Mouse (Mus musculus) frontal cortex, adult 2 months (tissue): ENCODE data around the gene Mixl1. TPM values are rescaled to one million over a fixed set of nuclear protein-coding genes. Genes with fewer than 3 reads are reported as not detected.

ENCODE experiments used
- DNase-seq, 2 experiments: peaks; one replicate each; pipeline ENCODE4 v3.0.0; 2022; ENCODE audit warnings: low spot score in 1 of 2; ENCODE audit errors: extremely low spot score in 1 of 2
- polyA plus RNA-seq: library from polyadenylated mRNA; depleted of rRNA; stranded (reverse); fragments of >200 nt; gene quantifications from 2 replicates; pipeline ENCODE4 v1.2.3, GENCODE M21; 2012; rRNA removed

Gene Mixl1
- polyA plus RNA-seq = not detected in 2 replicates

GRCm38 (mm10) chr1:180696626-180697352, at the start of gene Mixl1:
TSS of gene Mixl1 (minus strand) at chr1:180697034.
- no peak for DNase-seq

- DNase-seq = no peak
These were observed 32.4 kb upstream of the Mixl1 start for GRCm38 (mm10) chr1:180729231-180729630.

GRCm38 (mm10) chr1:180726183-180726582, 29.3 kb upstream of the Mixl1 start:
- DNase-seq = peak in 1 of 2 experiments; percentile 8

- peak; percentile 77 to 91 for DNase-seq
These were observed 28.9 kb upstream of the Mixl1 start, which contains the start of gene Acbd3 for GRCm38 (mm10) chr1:180725704-180726179. TSS of gene Acbd3 (plus strand) at chr1:180726043.

GRCm38 (mm10) chr1:180723701-180724238, 26.9 kb upstream of the Mixl1 start:
- no peak for DNase-seq

GRCm38 (mm10) chr1:180722608-180723007, 25.8 kb upstream of the Mixl1 start:
- no peak for DNase-seq

GRCm38 (mm10) chr1:180719951-180720689, 23.3 kb upstream of the Mixl1 start:
- peak; percentile 21 to 87 for DNase-seq

- DNase-seq = no peak
These were observed 22.6 kb upstream of the Mixl1 start for GRCm38 (mm10) chr1:180719483-180719882.

GRCm38 (mm10) chr1:180718756-180719155, 21.9 kb upstream of the Mixl1 start:
- DNase-seq = no peak

GRCm38 (mm10) chr1:180708935-180709776, 12.3 kb upstream of the Mixl1 start:
- no peak for DNase-seq

GRCm38 (mm10) chr1:180707813-180708212, 11.0 kb upstream of the Mixl1 start:
- no peak for DNase-seq

- DNase-seq = no peak
These were observed 10.5 kb upstream of the Mixl1 start for GRCm38 (mm10) chr1:180707368-180707767.

- DNase-seq = no peak
These were observed 6.6 kb upstream of the Mixl1 start for GRCm38 (mm10) chr1:180703400-180703799.

GRCm38 (mm10) chr1:180698063-180698462, 1.2 kb upstream of the Mixl1 start:
- no peak for DNase-seq

- no peak for DNase-seq
These were observed 5.5 kb downstream of the Mixl1 start for GRCm38 (mm10) chr1:180691284-180691683.

Other genes starting within 250 kb of the Mixl1 start
- gene Stum, start 213.5 kb downstream of the Mixl1 start, polyA plus RNA-seq = 118 and 128 TPM in 2 replicates
- 57.3 and 63.8 TPM in 2 replicates for gene Parp1, start 128.1 kb downstream of the Mixl1 start, polyA plus RNA-seq
- gene Lin9, start 55.9 kb downstream of the Mixl1 start, polyA plus RNA-seq = 3.2 and 3.4 TPM in 2 replicates
- gene Acbd3, start 29.0 kb upstream of the Mixl1 start, polyA plus RNA-seq = 26.3 and 28.0 TPM in 2 replicates
- 502 and 559 TPM in 2 replicates for gene H3f3a, start 116.9 kb upstream of the Mixl1 start, polyA plus RNA-seq
- 19.2 and 19.6 TPM in 2 replicates for gene Sde2, start 154.1 kb upstream of the Mixl1 start, polyA plus RNA-seq
- 0.69 and 1.8 TPM in 2 replicates for gene Lefty2, start 196.1 kb upstream of the Mixl1 start, polyA plus RNA-seq
- gene Pycr2, start 207.3 kb upstream of the Mixl1 start, polyA plus RNA-seq = 35.6 and 39.2 TPM in 2 replicates
- gene Lefty1, start 238.0 kb upstream of the Mixl1 start, polyA plus RNA-seq = 1.8 and 4.3 TPM in 2 replicates
- 29.6 and 30.2 TPM in 2 replicates for gene Tmem63a, start 245.3 kb upstream of the Mixl1 start, polyA plus RNA-seq